Mouse (Mus musculus) NIH3T3 (cell line): ENCODE data around the gene Ttc13.
A peak's percentile ranks its signal among the peaks of the same experiment; 100 is the strongest.

Source experiments
- DNase-seq: peaks from one replicate; pipeline ENCODE4 v3.0.0-alpha.2; 2012; ENCODE audit warnings: low read depth

Gene Ttc13

DNA sequence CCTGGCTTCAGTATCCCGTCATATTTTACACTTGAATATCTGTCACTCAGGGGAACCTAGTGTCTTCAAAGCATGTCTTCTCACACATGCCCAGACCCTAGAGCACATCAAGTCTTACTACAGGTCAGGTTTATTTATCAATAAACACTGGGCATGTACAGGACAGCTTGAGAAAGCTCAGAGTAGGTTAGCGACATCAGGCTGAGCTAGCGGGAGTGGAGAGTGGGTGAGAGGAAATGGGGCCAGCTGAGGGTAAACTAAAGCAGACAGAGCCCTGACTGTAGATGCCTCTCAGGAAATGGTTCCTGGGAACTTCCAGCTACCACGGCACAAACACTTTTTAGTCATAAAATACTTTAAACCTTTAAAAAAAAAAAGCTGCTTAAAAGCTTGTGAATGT, 18.3 kb downstream of the Ttc13 start:
- no peak for DNase-seq

GRCm38 (mm10) chr8:124702183-124702582, 19.6 kb downstream of the Ttc13 start:
- DNase-seq: peak; percentile 61

GRCm38 (mm10) chr8:124701023-124701422, 20.8 kb downstream of the Ttc13 start:
- no peak for DNase-seq

- no peak for DNase-seq
Measured at GRCm38 (mm10) chr8:124700271-124700670, 21.5 kb downstream of the Ttc13 start.

DNA sequence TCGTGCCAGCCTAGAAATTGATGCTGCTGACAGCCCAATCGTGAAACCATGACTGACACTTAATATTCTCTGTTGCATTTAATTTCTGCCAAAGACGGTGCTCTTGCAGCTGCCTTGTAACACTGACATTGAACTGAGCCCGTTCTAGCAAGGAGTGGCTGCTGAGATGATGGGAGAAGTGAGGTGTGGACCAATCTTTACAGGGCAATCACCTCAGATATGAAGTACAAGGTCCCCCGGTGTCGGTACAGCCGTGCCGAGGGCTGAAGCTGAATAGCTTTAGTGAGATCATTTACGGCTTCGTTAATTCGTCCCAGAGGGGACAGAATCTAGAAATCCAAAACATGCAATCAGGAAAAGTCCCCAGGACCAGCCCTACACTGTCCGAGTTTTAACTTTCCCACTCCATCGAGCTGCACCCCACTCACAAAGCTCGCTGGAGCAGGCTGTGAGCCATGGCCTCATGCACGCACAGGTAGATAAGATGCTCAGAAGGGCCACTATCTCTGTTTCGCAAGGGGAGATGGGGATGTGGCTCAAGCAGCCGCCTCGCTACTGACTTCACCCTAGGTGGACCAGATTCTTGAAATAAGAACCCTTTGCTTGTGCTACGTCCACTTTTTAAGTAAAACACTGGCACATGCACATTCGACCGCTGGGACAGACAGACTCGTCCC, 26.2 kb downstream of the Ttc13 start:
- no peak for DNase-seq

GRCm38 (mm10) chr8:124691706-124692105, 30.1 kb downstream of the Ttc13 start:
- DNase-seq: no peak

GRCm38 (mm10) chr8:124688899-124689298, 32.9 kb downstream of the Ttc13 start:
- DNase-seq: no peak

GRCm38 (mm10) chr8:124682218-124682617, 39.6 kb downstream of the Ttc13 start:
- no peak for DNase-seq

DNA sequence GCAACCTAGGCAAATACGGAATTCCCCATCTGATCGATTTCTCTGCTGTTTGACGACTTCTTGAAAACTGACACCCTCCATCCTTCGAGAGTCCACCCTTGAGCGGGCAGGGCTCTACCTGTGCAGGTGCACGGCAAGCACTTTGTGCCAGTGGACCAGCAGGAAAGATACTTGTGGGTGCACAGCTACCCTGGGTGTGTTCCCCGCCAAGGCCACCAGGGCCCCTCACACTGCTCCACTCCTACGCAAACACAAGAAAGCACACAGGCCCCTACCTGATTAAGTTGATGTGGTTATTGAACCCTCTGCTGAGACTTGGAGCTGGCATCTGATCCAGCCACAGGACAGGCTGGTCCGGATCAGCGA, 40.0 kb downstream of the Ttc13 start:
- DNase-seq: no peak

- DNase-seq: peak; percentile 83
Measured at GRCm38 (mm10) chr8:124681077-124681791, 40.5 kb downstream of the Ttc13 start.

- DNase-seq: no peak
Measured at GRCm38 (mm10) chr8:124678246-124678645, 43.5 kb downstream of the Ttc13 start.

- peak; percentile 97 for DNase-seq
Measured at GRCm38 (mm10) chr8:124677486-124677885, 44.3 kb downstream of the Ttc13 start.

GRCm38 (mm10) chr8:124677078-124677477, 44.7 kb downstream of the Ttc13 start:
- DNase-seq: no peak

DNA sequence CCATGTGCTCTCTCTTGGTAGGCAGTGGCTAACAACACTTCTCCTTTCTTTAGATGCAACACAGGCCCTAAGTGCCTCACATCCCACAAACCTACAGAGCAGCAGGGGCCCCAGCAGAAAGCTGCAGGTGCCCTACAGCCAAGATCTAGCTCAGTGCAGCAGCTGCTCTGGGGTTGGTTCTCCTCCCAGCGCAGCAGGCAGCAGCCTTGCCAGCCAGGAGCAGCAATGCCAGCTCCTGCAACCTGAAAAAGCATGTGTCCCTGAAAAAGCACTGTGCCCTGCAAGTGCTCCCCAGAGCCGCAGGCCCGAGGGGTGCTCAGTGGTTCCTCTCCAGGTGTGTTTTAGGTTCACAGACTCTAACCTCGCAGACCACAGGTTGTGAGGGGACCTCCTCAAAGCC, 45.1 kb downstream of the Ttc13 start:
- DNase-seq: no peak

DNA sequence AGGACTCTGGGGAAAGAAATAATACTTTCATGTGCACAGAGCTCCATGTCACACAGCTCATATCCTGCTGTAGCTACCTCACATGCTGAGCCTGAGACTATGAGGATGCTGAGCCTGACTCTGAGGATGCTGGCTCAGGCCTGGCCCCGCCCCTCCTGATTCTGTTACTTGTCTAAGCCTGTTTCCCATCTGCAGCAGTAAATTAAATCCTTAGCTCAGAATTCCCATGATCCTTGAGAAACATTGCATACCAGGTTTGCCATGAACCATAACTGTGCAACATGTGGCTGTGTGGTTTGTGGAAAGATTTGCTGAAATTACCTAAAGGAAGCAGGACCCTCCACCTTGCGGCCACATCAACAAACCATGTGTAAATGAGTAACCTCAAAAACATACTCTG, 49.4 kb downstream of the Ttc13 start:
- DNase-seq: peak; percentile 62

DNA sequence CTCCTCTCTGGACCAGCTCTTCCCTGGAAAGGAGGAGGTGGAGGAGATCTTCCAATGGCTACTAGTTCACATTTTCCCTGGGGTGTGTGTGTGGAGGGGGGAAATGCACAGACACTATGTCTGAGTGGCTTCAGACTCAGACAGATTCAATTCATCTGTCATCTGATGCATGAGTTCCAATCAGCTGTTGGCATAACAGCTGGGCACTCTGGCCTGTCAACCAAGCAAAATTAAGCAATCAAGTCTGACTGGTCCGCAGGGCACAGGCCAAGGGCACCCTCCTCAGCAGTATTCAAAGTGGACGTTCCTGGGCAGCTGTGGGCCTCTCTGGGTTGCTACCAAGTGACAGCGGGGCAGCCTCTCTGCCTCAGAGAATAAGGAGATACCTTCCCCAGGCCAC, 53.0 kb downstream of the Ttc13 start:
- no peak for DNase-seq

DNA sequence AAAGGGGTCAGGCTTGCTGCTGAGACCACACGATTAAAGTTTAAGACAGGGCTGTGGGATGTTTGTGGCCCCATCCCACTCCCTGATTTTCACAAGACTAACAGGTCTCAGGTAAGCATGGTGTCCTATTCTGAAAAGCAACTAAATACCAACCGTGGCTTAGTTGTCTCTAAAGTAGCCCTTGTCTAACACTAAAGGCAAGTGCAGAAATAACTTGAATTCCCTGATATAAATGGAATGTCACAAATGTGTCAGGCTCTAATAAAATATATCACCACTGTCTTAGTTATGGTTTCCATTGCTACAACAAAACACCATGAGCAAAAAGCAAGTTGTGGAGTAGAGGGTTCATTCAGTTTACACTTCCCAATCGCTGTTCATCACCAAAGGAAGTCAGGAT, 57.4 kb downstream of the Ttc13 start:
- no peak for DNase-seq

DNA sequence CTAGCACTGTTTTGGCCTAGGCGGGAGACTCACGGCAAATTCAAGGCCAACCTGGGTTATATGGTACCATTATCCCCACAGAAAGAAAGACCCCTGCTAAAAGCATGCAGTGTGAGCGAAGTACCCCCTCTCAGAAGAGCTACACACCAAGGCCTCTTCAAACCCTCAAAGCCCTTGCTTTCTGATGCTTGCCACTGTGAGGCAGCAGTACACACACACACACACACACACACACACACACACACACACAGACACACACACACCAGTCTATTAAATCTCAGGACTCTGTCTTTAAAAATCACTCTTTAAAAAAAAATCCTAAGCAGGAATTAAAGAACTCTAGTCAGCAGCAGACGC, 57.9 kb downstream of the Ttc13 start:
- DNase-seq: peak; percentile 45

GRCm38 (mm10) chr8:124663112-124663873, 58.5 kb downstream of the Ttc13 start, which contains the start of gene 2310022B05Rik:
Gene 2310022B05Rik (minus strand): TSS chr8:124663369.
- peak; percentile 97 for DNase-seq

DNA sequence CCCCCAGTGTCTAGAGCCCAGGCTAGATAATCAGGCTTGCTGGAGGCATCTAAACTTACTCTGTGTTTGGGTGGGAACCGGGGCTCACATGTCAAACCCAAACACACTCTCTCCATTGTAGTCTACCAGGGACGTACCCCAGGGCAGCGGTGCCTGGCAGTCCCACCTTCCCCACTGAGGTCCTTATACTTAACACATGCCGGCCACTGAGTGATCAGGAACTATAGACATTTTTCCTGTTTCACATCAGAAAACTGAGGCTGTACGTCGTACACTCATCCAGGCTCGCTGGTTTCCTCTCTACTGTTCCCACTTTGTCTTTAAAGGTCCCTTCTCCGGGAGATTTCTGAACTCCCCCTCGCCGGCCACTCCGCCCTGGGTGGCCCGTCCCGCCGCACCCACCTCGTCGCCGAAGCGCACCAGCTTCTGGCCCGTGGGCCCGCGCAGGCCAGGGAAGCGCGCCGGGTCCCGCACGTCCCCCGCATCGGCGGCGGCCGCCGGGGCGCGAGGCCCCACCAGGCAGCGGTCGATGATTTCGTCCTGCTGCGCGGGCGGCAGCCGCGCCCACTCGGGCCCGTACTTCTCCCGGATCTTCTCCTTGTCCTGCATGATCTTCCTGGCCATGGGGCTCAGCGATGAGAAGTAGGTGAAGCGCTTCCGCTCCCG, 59.2 kb downstream of the Ttc13 start:
- peak; percentile 37 for DNase-seq

GRCm38 (mm10) chr8:124661781-124662180, 60.0 kb downstream of the Ttc13 start:
- peak; percentile 78 for DNase-seq

DNA sequence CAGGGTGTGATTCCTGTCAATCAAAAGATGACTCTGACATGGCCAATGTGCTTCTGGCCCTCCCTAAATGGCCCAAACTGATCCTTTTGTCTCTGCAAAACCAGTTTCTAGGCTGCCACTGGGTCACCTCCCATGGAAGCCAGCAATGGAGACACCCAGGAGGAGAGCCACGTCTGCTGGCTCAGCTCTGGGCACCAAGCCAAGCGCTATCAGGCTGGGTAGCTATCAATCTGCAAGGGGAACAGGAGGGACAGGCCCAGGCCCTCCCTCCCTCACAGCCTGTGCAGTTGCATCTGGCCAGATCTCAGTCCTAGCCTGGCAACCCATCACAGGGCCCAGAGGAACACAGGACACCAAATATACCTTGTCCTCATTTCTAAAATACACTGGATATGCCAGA, 63.4 kb downstream of the Ttc13 start:
- peak; percentile 70 for DNase-seq

DNA sequence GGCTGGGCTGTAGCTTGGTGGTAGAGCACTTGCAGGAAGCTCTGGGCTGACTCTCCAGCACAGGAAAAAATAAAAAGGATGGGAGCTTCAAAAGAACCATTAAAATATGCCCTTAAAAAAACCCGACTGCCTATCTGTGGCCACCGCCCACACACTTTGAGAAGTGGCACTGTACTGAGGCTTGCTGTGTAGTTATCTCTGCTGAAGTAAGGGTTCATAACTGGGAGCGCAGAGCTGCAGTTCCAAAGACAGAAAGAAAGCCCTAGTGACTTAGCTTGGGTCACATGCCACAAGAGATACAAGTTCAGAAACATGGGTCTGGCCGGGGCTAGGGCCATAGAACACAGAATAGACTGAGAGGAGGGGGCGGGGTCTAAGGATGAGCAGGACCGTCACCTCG, 63.8 kb downstream of the Ttc13 start:
- no peak for DNase-seq
